Mouse (Mus musculus): ENCODE measurements around the gene Sugt1. TPM values are rescaled to one million over a fixed set of nuclear protein-coding genes. Genes with fewer than 3 reads are reported as not detected.

Gene Sugt1
- total RNA-seq, 1 experiment: 93.7 TPM

GRCm38 (mm10) chr14:79587852-79588229, 350 bp downstream of the Sugt1 start:
- H3K4me3 ChIP-seq (ENCODE audit: insufficient read depth in 1 of 2, low read depth in 1 of 2, low read length in 2 of 2, poor library complexity in 1 of 2, severe bottlenecking in 1 of 2): peak overlapping the region; percentile 83 to 96
- H3K9me3 ChIP-seq (ENCODE audit: control insufficient read depth, insufficient read depth, low read depth, low read length): no peaks in the 10 kb centered on the region
- H3K4me1 ChIP-seq (ENCODE audit: control insufficient read depth in 2 of 2, insufficient read depth in 2 of 2, low read length in 2 of 2, poor library complexity in 1 of 2): peaks cover 10 to 15% of the 10 kb centered on the region in 2 experiments
- DNase-seq (ENCODE audit: low read depth, low spot score): no peak
- TF ChIP-seq ZC3H11A (IDR thresholded peaks at IDR 0.05; ENCODE audit: borderline replicate concordance, low read depth, low read length): no peak
- no peak for TF ChIP-seq ZNF384 (IDR thresholded peaks at IDR 0.05; ENCODE audit: low read depth, low read length)
- no peak for TF ChIP-seq MAFK (IDR thresholded peaks at IDR 0.05; ENCODE audit: insufficient read depth, low read depth, low read length)
- TF ChIP-seq CHD2 (IDR thresholded peaks at IDR 0.05; ENCODE audit: low read depth, low read length): no peak
- no peak for TF ChIP-seq HCFC1 (IDR thresholded peaks at IDR 0.05; ENCODE audit: borderline replicate concordance, insufficient read depth, low read length)
- H3K36me3 ChIP-seq (ENCODE audit: control insufficient read depth, insufficient read depth, low read length, poor library complexity, severe bottlenecking): peaks cover 4% of the 10 kb centered on the region; the same call in 1 of the 2 replicates
- in situ Hi-C loops (cut with MboI; ENCODE audit: low sequenced_read_pairs in 2 of 2, unreplicated experiment in 2 of 2): no loop called here
- peak overlapping the region; percentile 79 for H3K9ac ChIP-seq (ENCODE audit: insufficient read depth, low read depth, low read length, poor library complexity, severe bottlenecking)
- peak overlapping the region; percentile 67; the same call in 1 of the 2 replicates for H3K27ac ChIP-seq (ENCODE audit: insufficient read depth, low read depth, low read length, poor library complexity, severe bottlenecking)

GRCm38 (mm10) chr14:79588534-79588951, 1.1 kb downstream of the Sugt1 start:
- TF ChIP-seq MAFK (IDR thresholded peaks at IDR 0.05; ENCODE audit: insufficient read depth, low read depth, low read length) (no peak), HCFC1 (IDR thresholded peaks at IDR 0.05; ENCODE audit: borderline replicate concordance, insufficient read depth, low read length) (no peak), ZC3H11A (IDR thresholded peaks at IDR 0.05; ENCODE audit: borderline replicate concordance, low read depth, low read length) (no peak), CHD2 (IDR thresholded peaks at IDR 0.05; ENCODE audit: low read depth, low read length) (no peak)
- in situ Hi-C loops (cut with MboI; ENCODE audit: low sequenced_read_pairs in 2 of 2, unreplicated experiment in 2 of 2): no loop called here
- Histone ChIP-seq H3K27ac (ENCODE audit: insufficient read depth, low read depth, low read length, poor library complexity, severe bottlenecking) (peak overlapping the region; percentile 25; the same call in 1 of the 2 replicates), H3K9ac (ENCODE audit: insufficient read depth, low read depth, low read length, poor library complexity, severe bottlenecking) (peak overlapping the region; percentile 70), H3K4me1 (ENCODE audit: control insufficient read depth in 2 of 2, insufficient read depth in 2 of 2, low read length in 2 of 2, poor library complexity in 1 of 2) (peaks cover 6 to 13% of the 10 kb centered on the region in 2 experiments), H3K9me3 (ENCODE audit: control insufficient read depth, insufficient read depth, low read depth, low read length) (no peaks in the 10 kb centered on the region), H3K4me3 (ENCODE audit: insufficient read depth in 1 of 2, low read depth in 1 of 2, low read length in 2 of 2, poor library complexity in 1 of 2, severe bottlenecking in 1 of 2) (peak overlapping the region; percentile 83 to 96), H3K36me3 (ENCODE audit: control insufficient read depth, insufficient read depth, low read length, poor library complexity, severe bottlenecking) (peaks cover 4% of the 10 kb centered on the region; the same call in 1 of the 2 replicates)
- no peak for DNase-seq (ENCODE audit: low read depth, low spot score)

- in situ Hi-C loops (cut with MboI; ENCODE audit: low sequenced_read_pairs in 2 of 2, unreplicated experiment in 2 of 2): no loop called here
- TF ChIP-seq ZNF384 (IDR thresholded peaks at IDR 0.05; ENCODE audit: low read depth, low read length): no peak
- no peak for TF ChIP-seq MAFK (IDR thresholded peaks at IDR 0.05; ENCODE audit: insufficient read depth, low read depth, low read length)
- TF ChIP-seq HCFC1 (IDR thresholded peaks at IDR 0.05; ENCODE audit: borderline replicate concordance, insufficient read depth, low read length): no peak
- peaks cover 6 to 12% of the 10 kb centered on the region in 2 experiments for H3K4me1 ChIP-seq (ENCODE audit: control insufficient read depth in 2 of 2, insufficient read depth in 2 of 2, low read length in 2 of 2, poor library complexity in 1 of 2)
- H3K27ac ChIP-seq (ENCODE audit: insufficient read depth, low read depth, low read length, poor library complexity, severe bottlenecking): no peak overlapping the region
- peak overlapping the region in 1 of 2 experiments; percentile 27; a peak in 2 of 4 replicates for H3K4me3 ChIP-seq (ENCODE audit: insufficient read depth in 1 of 2, low read depth in 1 of 2, low read length in 2 of 2, poor library complexity in 1 of 2, severe bottlenecking in 1 of 2)
- DNase-seq (ENCODE audit: low read depth, low spot score): no peak
- H3K9me3 ChIP-seq (ENCODE audit: control insufficient read depth, insufficient read depth, low read depth, low read length): no peaks in the 10 kb centered on the region
- H3K9ac ChIP-seq (ENCODE audit: insufficient read depth, low read depth, low read length, poor library complexity, severe bottlenecking): peak overlapping the region; percentile 58; the same call in 1 of the 2 replicates
- H3K36me3 ChIP-seq (ENCODE audit: control insufficient read depth, insufficient read depth, low read length, poor library complexity, severe bottlenecking): peaks cover 4% of the 10 kb centered on the region; the same call in 1 of the 2 replicates
Observed at GRCm38 (mm10) chr14:79589401-79589800, 1.9 kb downstream of the Sugt1 start.

- Histone ChIP-seq H3K4me3 (ENCODE audit: insufficient read depth in 1 of 2, low read depth in 1 of 2, low read length in 2 of 2, poor library complexity in 1 of 2, severe bottlenecking in 1 of 2) (peak overlapping the region in 1 of 2 experiments; percentile 11; a peak in 1 of 4 replicates), H3K9ac (ENCODE audit: insufficient read depth, low read depth, low read length, poor library complexity, severe bottlenecking) (peak overlapping the region; percentile 22; the same call in 1 of the 2 replicates), H3K4me1 (ENCODE audit: control insufficient read depth in 2 of 2, insufficient read depth in 2 of 2, low read length in 2 of 2, poor library complexity in 1 of 2) (peaks cover 6 to 10% of the 10 kb centered on the region in 2 experiments), H3K36me3 (ENCODE audit: control insufficient read depth, insufficient read depth, low read length, poor library complexity, severe bottlenecking) (peaks cover 7% of the 10 kb centered on the region), H3K27ac (ENCODE audit: insufficient read depth, low read depth, low read length, poor library complexity, severe bottlenecking) (no peak overlapping the region), H3K9me3 (ENCODE audit: control insufficient read depth, insufficient read depth, low read depth, low read length) (no peaks in the 10 kb centered on the region)
- in situ Hi-C loops (cut with MboI; ENCODE audit: low sequenced_read_pairs in 2 of 2, unreplicated experiment in 2 of 2): no loop called here
- TF ChIP-seq ZNF384 (IDR thresholded peaks at IDR 0.05; ENCODE audit: low read depth, low read length): no peak
- no peak for TF ChIP-seq MAFK (IDR thresholded peaks at IDR 0.05; ENCODE audit: insufficient read depth, low read depth, low read length)
- no peak for TF ChIP-seq HCFC1 (IDR thresholded peaks at IDR 0.05; ENCODE audit: borderline replicate concordance, insufficient read depth, low read length)
- TF ChIP-seq ZC3H11A (IDR thresholded peaks at IDR 0.05; ENCODE audit: borderline replicate concordance, low read depth, low read length): no peak
- TF ChIP-seq CHD2 (IDR thresholded peaks at IDR 0.05; ENCODE audit: low read depth, low read length): no peak
- no peak for DNase-seq (ENCODE audit: low read depth, low spot score)
Observed at GRCm38 (mm10) chr14:79590916-79591315, 3.4 kb downstream of the Sugt1 start.

Data from ES-E14 (cell line).